Mouse (Mus musculus) Patski (cell line): Measurements from ENCODE around the gene BC029722. TPM values are rescaled to one million over a fixed set of nuclear protein-coding genes. Genes with fewer than 3 reads are reported as not detected.

Experiments
- ATAC-seq: fragments of 100-300 bp; one replicate; pipeline ENCODE4 v1.8.0; 2021
- CTCF ChIA-PET: fragments of 350-600 bp; sonication (Branson Sonifier 250); formaldehyde crosslinking; loops from one replicate; lab custom pipeline; 2022; ENCODE audit warnings: inconsistent platforms; lab: Charles Lee
- POLR2A ChIA-PET: fragments of 350-600 bp; sonication (Branson Sonifier 250); formaldehyde crosslinking; loops from one replicate; lab custom pipeline; 2022; ENCODE audit warnings: antibody characterized with exemption, inconsistent platforms; lab: Charles Lee
- DNase-seq: peaks from one replicate; pipeline ENCODE4 v3.0.0-alpha.2; 2011; ENCODE audit warnings: low read depth, low spot score
- H3K27me3 ChIP-seq: fragments of 371-371 bp; one replicate; pipeline ENCODE4 v1.5.1; 2021
- CTCF ChIP-seq: fragments of 100-300 bp; IDR thresholded peaks from one replicate; pipeline ENCODE4 v1.5.1; 2021
- in situ Hi-C: fragments of 300-500 bp; cut with MboI; formaldehyde crosslinking; loops from 3 replicates; pipeline ENCODE4 v1.11.1; 2018; ENCODE audit warnings: low pct_unique_long_range_greater_than_20kb, mixed read lengths
- polyA plus RNA-seq: library from polyadenylated mRNA; unstranded; gene quantifications from one replicate; pipeline ENCODE4 v1.2.3, GENCODE M21; 2021

BC029722 gene
- polyA plus RNA-seq, 1 experiment from 2014 or later: 49.6 TPM

GRCm38 (mm10) chr2:155787949-155788931 is 31.0 kb downstream of the BC029722 start:
- TF ChIP-seq CTCF: no peak
- CTCF ChIA-PET: no interaction called here
- peaks cover 19% of the 10 kb centered on the region for H3K27me3 ChIP-seq
- ATAC-seq: no peak
- POLR2A ChIA-PET: no interaction called here
- in situ Hi-C loops: no loop called here
- no peak for DNase-seq

- H3K27me3 ChIP-seq: peaks cover 19% of the 10 kb centered on the region
- CTCF ChIA-PET: no interaction called here
- in situ Hi-C loops: no loop called here
- no peak for TF ChIP-seq CTCF
- DNase-seq: no peak
- POLR2A ChIA-PET: no interaction called here
- no peak for ATAC-seq
Measured at GRCm38 (mm10) chr2:155786905-155787304, 32.3 kb downstream of the BC029722 start.

DNA sequence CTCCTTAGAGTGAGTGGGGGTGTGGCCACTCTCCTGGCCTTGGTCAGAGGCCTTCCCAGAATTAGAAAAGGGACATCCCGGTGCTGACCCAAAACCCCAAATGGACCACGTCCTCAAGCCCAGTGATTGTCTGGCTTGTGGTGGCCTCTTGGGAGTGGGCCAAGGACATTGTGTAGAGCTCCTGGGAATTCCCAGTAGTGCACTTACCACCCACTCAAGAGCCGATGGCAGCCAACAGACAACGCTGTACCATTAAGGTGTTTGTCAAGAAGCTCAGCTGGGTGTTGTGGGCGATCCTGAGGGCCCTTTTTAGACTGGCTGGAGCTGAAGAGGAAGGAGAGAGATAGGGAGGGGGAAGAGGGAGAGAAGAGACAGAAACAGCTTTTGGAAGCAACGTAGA is 34.7 kb downstream of the BC029722 start:
- H3K27me3 ChIP-seq: peaks cover 8% of the 10 kb centered on the region
- in situ Hi-C loops: no loop called here
- ChIA-PET POLR2A (no interaction called here), CTCF (interaction anchor here (1.3 kb wide), 1 partner anchor 13 kb away, joined by 3 read pairs; no protein-coding TSS in a partner anchor)
- TF ChIP-seq CTCF: no peak
- ATAC-seq: no peak
- DNase-seq: no peak

DNA sequence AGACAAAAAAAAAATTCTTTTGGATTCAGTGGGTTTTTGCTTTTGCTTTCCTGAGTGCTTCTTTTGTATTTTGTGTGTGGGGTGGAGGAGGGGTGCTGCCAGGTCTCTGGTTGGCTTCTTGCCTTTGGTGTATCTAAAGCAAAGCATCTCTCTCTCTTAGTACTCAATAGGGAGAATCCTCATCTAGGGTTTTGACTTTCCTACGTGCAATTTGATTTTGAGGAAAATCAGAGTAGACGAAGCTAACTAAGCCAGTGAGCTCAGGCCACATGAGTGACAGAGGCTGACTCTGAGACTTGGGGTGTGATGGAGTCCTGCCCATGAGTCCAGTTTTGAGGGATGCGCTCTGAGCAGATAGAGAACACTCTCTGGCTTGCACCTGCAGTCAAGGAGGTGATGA is 39.7 kb downstream of the BC029722 start:
- in situ Hi-C loops: no loop called here

DNA sequence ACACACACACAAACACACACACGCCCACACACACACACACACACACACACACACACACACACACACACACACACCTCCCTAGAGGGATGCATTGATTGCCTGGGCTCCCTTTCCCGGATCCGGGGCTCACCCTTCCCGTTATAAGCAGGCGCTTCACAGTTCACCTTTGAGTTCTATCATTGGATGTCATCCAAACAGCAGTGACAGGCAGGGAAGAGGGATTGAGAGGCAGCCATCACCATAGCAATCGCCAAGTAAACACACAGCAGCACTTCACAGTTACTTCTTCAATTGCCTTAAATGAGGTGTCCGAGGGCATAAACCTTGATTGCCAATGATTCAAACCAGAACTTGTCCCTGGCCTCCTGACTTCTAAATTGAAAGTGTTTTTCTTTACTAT is 40.2 kb downstream of the BC029722 start:
- in situ Hi-C loops: no loop called here
- TF ChIP-seq CTCF: no peak
- ATAC-seq: no peak
- POLR2A ChIA-PET: no interaction called here
- peaks cover 37% of the 10 kb centered on the region for H3K27me3 ChIP-seq
- no peak for DNase-seq
- CTCF ChIA-PET: no interaction called here

More for the DNA sequence above, 39.7 kb downstream of the BC029722 start:
- DNase-seq: no peak
- CTCF ChIA-PET: no interaction called here
- ATAC-seq: no peak
- peaks cover 34% of the 10 kb centered on the region for H3K27me3 ChIP-seq
- POLR2A ChIA-PET: no interaction called here
- no peak for TF ChIP-seq CTCF

DNA sequence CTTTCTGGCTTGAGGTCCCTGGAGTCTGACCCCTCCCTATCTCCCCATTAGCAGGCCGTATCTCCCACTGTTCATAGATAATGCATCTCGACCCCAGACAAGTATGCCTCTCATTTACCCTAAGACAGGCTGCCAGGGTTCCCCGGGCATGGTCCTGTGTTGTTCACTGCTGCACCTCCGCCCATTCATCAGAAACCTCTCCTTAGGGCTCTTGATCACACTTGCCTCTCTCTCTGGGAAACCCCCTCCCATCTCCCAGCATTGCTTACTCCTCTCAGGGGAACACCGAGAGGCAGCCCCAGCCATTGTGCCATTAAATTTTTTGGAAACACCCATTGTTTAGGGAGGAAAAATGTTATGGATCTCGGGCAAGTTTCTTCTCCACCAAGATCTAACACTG is 41.2 kb downstream of the BC029722 start:
- CTCF ChIA-PET: no interaction called here
- peaks cover 46% of the 10 kb centered on the region for H3K27me3 ChIP-seq
- no peak for TF ChIP-seq CTCF
- POLR2A ChIA-PET: no interaction called here
- in situ Hi-C loops: no loop called here
- no peak for ATAC-seq
- DNase-seq: no peak

GRCm38 (mm10) chr2:155777688-155777985 is 41.6 kb downstream of the BC029722 start:
- POLR2A ChIA-PET: no interaction called here
- H3K27me3 ChIP-seq: peaks cover 46% of the 10 kb centered on the region
- in situ Hi-C loops: no loop called here
- no peak for ATAC-seq
- TF ChIP-seq CTCF: no peak
- CTCF ChIA-PET: no interaction called here
- no peak for DNase-seq

DNA sequence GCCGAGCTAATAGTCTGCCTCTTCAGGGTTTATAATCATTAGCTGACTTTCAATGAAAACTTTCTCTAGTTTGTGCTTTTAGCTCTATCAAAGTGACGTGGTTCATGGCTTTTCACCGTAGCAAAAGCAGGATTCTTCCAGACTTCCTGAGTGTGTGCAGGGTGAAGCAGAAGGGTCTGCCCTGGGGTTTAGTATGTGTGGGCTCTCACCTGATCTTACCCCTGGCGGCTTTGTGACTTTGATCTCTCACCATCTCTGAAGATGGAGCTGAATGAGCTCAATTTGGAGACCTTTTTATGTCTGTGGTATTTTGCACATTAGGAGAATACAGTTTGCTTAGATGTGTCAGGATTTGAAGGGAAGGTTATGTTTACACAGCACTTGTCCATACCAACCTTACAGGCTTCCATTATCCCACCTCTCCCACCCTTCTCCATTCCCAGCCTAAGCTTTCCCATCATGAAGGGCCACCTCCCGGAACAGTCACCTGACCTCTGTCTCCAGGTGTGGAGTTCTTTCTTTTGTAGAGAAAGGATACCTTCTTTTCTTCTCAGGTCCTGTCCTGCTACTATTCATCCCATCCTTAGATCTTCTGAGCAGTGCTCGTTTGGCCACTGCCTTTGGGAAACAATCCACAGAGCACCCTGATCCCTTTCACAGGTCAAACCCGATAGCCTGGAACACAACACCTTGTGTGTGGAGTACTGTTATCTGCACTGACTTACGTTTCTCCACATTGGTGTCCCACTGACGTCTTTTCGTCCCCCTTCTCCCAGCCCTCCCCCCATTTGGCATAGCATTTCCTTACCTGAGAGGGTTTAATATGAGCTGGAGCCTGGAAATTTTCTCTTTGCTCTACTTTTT is 42.2 kb downstream of the BC029722 start:
- ChIA-PET POLR2A (no interaction called here), CTCF (interaction anchor here (1.0 to 1.5 kb wide), 2 partner anchors 9 to 12 kb away, joined by 3 to 4 read pairs; no protein-coding TSS in a partner anchor)
- ATAC-seq (no peak), DNase-seq (no peak)
- in situ Hi-C loops: no loop called here
- no peak for TF ChIP-seq CTCF
- peaks cover 46% of the 10 kb centered on the region for H3K27me3 ChIP-seq

GRCm38 (mm10) chr2:155775685-155776263 is 43.5 kb downstream of the BC029722 start:
- ATAC-seq (peak; percentile 57), DNase-seq (no peak)
- H3K27me3 ChIP-seq: peaks cover 46% of the 10 kb centered on the region
- CTCF ChIA-PET: interaction anchor here (1.5 kb wide), 1 partner anchor 11 kb away, joined by 4 read pairs; no protein-coding TSS in a partner anchor
- in situ Hi-C loops: no loop called here
- TF ChIP-seq CTCF: no peak
- POLR2A ChIA-PET: no interaction called here

DNA sequence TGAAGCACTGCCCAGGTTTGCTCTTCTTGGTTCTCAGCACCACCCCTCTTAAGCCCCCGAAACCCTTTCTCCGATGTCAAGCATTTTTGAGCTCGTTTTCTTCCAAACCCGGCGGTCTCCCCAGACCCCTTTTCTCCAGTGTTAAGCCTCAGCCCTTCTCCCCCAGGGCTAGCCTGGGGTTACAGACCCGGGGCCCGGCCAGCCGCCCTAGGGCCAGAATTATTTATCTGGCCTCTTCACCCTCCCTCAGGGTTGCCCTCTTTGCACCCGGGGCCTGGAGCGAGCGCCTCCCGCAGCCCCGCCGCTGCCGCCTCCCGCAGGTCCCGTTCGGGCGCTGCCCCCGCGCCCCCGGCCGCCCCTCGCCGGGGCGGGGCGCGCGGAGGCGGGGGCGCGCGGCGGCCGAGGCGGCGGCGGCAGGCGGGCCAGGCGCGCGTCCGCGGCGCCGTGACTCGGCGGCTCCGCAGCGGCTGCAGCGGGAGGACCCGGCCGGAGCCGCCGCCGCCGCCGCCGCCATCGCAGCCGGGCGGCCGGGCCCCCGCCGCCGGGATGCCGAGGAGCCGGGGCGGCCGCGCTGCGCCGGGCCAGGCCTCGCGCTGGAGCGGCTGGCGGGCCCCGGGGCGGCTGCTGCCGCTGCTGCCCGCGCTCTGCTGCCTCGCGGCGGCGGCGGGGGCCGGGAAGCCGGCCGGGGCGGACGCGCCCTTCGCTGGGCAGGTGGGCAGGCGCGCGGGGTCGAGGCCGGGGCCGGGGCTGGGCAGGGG is 44.1 kb downstream of the BC029722 start, which contains the start of gene Mmp24:
TSS of gene Mmp24 (plus strand) at position 416 of the 758 bp plus-strand sequence.
- H3K27me3 ChIP-seq: peaks cover 46% of the 10 kb centered on the region
- POLR2A ChIA-PET: no interaction called here
- CTCF ChIA-PET: no interaction called here
- in situ Hi-C loops: loop anchor here (5.0 kb wide), 1 partner anchor 37 kb away; no protein-coding TSS in a partner anchor
- DNase-seq (no peak), ATAC-seq (peak; percentile 17)
- no peak for TF ChIP-seq CTCF
